Mouse (Mus musculus) thymus, adult 2 months (tissue): ENCODE data around the gene Mast2.

Experiments
- CTCF ChIP-seq: fragments of 200-500 bp; IDR thresholded peaks from 2 replicates; pipeline ENCODE4 v1.5.1; 2012; ENCODE audit warnings: mild to moderate bottlenecking, control low read depth, low read length, moderate library complexity, borderline replicate concordance; ENCODE audit not compliant: control insufficient read depth, poor library complexity, insufficient read depth; ENCODE audit errors: extremely low read depth
- POLR2A ChIP-seq: fragments of 200-500 bp; IDR thresholded peaks from 2 replicates; pipeline ENCODE4 v1.6.1; 2012; ENCODE audit warnings: mild to moderate bottlenecking, low read length, control low read depth, moderate library complexity; ENCODE audit not compliant: control insufficient read depth, poor library complexity, insufficient read depth; ENCODE audit errors: extremely low read depth

DNA sequence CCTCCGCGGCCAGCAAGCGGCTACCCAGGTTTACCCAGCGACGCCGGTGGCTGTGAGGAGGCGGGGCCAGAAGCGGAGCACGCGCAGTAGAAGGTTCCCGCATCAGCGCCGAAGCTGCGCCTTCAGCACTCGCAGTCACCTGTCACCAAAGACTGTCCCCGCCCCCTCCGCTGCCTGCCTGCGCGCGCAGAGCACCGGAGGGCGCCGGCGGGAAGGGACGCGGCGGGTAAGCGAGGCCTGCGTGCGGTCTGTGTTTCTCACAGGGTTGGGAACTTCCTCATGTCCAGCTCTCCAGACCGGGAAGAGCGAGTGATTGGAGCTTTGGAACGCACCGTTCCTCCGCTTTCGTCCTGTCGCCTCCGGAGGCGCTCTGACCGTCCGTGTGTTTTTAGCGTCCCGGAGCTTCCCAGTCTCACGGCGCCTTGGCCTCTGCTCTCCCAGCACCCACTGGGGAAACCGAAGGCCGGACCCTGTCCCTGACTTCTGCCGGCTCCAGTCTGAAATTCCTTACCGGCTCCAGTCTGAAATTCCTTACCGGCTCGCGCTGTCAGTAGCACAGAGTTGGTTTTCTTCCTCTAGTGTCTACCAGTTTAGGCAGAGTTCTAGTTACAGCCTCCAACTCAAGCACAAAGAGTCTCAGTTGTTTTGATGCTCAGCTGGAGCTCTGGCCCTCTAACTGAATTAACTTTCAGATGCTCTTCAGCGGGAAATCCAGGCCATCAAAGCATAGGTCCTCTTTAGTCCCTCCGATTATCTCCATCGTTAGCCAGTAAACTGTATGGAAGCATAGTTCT is 43.6 kb upstream of the Mast2 start, which contains the start of gene Ipp:
- TF ChIP-seq POLR2A (peak; percentile 99), CTCF (peak; percentile 37; the same call in 1 of the 2 replicates)
